16 mouse cellular contexts compared by ENCODE assay signal in the genomic region with DNA sequence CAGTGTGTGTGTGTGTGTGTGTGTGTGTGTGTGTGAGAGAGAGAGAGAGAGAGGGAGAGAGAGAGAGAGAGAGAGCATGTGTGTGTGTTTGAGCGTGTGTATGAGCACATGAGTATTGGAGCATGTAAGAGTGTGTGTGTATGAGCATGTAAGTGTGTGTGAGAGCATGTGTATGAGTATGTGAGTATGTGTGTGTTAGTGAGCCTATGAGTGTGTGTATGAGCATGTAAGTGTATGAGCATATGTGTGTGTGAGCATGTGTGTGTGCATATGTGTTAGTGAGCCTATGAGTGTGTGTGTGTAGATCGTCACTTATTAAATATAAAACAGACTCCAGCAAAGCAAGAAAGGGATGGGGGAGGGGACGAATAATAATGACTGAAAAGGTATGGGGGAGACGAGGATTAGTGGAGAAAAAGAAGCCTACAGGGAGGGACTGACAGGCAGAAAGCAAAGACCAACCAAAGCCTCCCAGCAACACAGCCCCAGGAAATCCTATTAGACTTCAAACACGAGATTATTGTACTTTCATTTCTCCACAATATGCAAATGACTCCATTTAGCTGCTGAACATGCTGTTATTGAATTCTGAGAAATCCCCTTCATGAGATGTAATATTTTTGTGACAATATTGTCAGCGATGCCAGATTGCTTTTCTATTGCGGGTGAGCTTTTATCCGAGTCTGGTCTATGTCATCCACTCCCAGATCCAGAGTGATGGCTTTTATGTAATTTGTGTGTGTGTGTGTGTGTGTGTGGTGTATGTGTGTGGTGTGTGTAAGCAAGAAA.
DNase-seq lines count a peak whose midpoint lies in the region; ATAC-seq and TF ChIP-seq lines count a peak whose summit lies in the region.
"Had no signal": no experiment of that assay in that cellular context is flagged by ENCODE, and none has a peak within 500 bp of the region (broad histone marks: within the 10 kb centered on the region; RNA-seq: fewer than 3 reads in every experiment).

No protein-coding gene starts in this region.

- H3K4me1 ChIP-seq in neural tube, embryonic 13.5 days (replicated peaks), result peaks cover 11% of the 10 kb centered on the region
- peaks cover 8% of the 10 kb centered on the region for H3K4me1 ChIP-seq in forebrain, embryonic 16.5 days (replicated peaks; ENCODE audit: control insufficient read depth, insufficient read depth, low read length)
- H3K4me1 ChIP-seq in midbrain, embryonic 14.5 days (ENCODE audit: control insufficient read depth, insufficient read depth, low read length), result peaks cover 12% of the 10 kb centered on the region
- H3K4me1 ChIP-seq in intestine, postnatal 0 days (replicated peaks; ENCODE audit: control insufficient read depth, insufficient read depth, low read length), result no peaks in the 10 kb centered on the region
- no peaks in the 10 kb centered on the region for H3K4me1 ChIP-seq in lung, adult 2 months (ENCODE audit: control insufficient read depth, insufficient read depth, low read length)

- H3K4me3 ChIP-seq in neural tube, embryonic 13.5 days, result no peak overlapping the region
- H3K4me3 ChIP-seq in forebrain, embryonic 16.5 days (replicated peaks; ENCODE audit: low read length), result no peak overlapping the region
- no peak overlapping the region for H3K4me3 ChIP-seq in midbrain, embryonic 14.5 days (replicated peaks; ENCODE audit: low read depth, low read length)
- no peak overlapping the region for H3K4me3 ChIP-seq in intestine, postnatal 0 days (ENCODE audit: low read depth, low read length)
- no peak overlapping the region for H3K4me3 ChIP-seq in lung, adult 2 months (replicated peaks; ENCODE audit: extremely low read depth, low read depth, low read length)
- H3K4me3 ChIP-seq: limb, embryonic 12.5 days had no signal

- peak; percentile 52 for ATAC-seq in neural tube, embryonic 13.5 days (ENCODE audit: low read depth)
- ATAC-seq in forebrain, embryonic 16.5 days, result peak; percentile 75
- peak; percentile 82; the same call in 1 of the 2 replicates for ATAC-seq in midbrain, embryonic 14.5 days (ENCODE audit: low FRiP score, low TSS enrichment)
- ATAC-seq in intestine, postnatal 0 days, result no peak
- ATAC-seq: intestine, embryonic 16.5 days; lung, postnatal 0 days had no signal

- no peaks in the 10 kb centered on the region for H3K27me3 ChIP-seq in neural tube, embryonic 13.5 days
- H3K27me3 ChIP-seq in forebrain, embryonic 16.5 days (replicated peaks; ENCODE audit: control insufficient read depth, insufficient read depth, low read length), result no peaks in the 10 kb centered on the region
- no peaks in the 10 kb centered on the region for H3K27me3 ChIP-seq in midbrain, embryonic 14.5 days (ENCODE audit: control insufficient read depth, insufficient read depth, low read length)
- H3K27me3 ChIP-seq in intestine, postnatal 0 days (replicated peaks; ENCODE audit: control insufficient read depth, insufficient read depth, low read length), result no peaks in the 10 kb centered on the region
- H3K27me3 ChIP-seq: limb, embryonic 12.5 days had no signal

- TF ChIP-seq CTCF in intestine, postnatal 0 days (IDR thresholded peaks at IDR 0.05; ENCODE audit: low read depth), result no peak
- no peak for TF ChIP-seq CTCF in lung, adult 2 months (IDR thresholded peaks at IDR 0.05; ENCODE audit: insufficient read depth, low read length)

- no peaks in the 10 kb centered on the region for H3K36me3 ChIP-seq in neural tube, embryonic 13.5 days
- no peaks in the 10 kb centered on the region for H3K36me3 ChIP-seq in forebrain, embryonic 16.5 days (ENCODE audit: control insufficient read depth, insufficient read depth)
- H3K36me3 ChIP-seq in midbrain, embryonic 14.5 days (ENCODE audit: control insufficient read depth, insufficient read depth, low read length), result no peaks in the 10 kb centered on the region
- H3K36me3 ChIP-seq in intestine, postnatal 0 days (ENCODE audit: control insufficient read depth, insufficient read depth), result no peaks in the 10 kb centered on the region
- H3K36me3 ChIP-seq: limb, embryonic 12.5 days had no signal

- no peak for TF ChIP-seq POLR2A in lung, adult 2 months (IDR thresholded peaks at IDR 0.05; ENCODE audit: borderline replicate concordance, extremely low read depth, low read depth, low read length)

- no peak for DNase-seq in neural tube, embryonic 10.5 days (ENCODE audit: extremely low spot score, low spot score)
- DNase-seq in midbrain, embryonic 14.5 days, result peak; percentile 82
- DNase-seq in lung, adult 2 months, result no peak
- no peak for DNase-seq in gastrocnemius, postnatal 25 days
- DNase-seq: cerebellum, adult 11 months; cerebellum, postnatal 25 days; heart, postnatal 14 days; thymus, adult 18-20 months had no signal

- H3K9ac ChIP-seq in neural tube, embryonic 13.5 days, result no peak overlapping the region
- H3K9ac ChIP-seq in forebrain, embryonic 16.5 days (replicated peaks; ENCODE audit: low read depth, low read length), result no peak overlapping the region; the same call in 1 of the 2 replicates
- no peak overlapping the region for H3K9ac ChIP-seq in midbrain, embryonic 14.5 days (replicated peaks; ENCODE audit: low read length)
- H3K9ac ChIP-seq in intestine, postnatal 0 days (ENCODE audit: low read depth, low read length), result no peak overlapping the region
- H3K9ac ChIP-seq: limb, embryonic 12.5 days; liver, embryonic 14.5 days had no signal

- WGBS in neural tube, embryonic 13.5 days, result 59% methylated on average over 8 of the region's 8 CpGs
- 21% methylated on average over 8 of the region's 8 CpGs for WGBS in forebrain, embryonic 16.5 days
- 18% methylated on average over 8 of the region's 8 CpGs for WGBS in midbrain, embryonic 14.5 days
- 55% methylated on average over 8 of the region's 8 CpGs for WGBS in intestine, postnatal 0 days
- 76% methylated on average over 8 of the region's 8 CpGs for WGBS in lung, adult 2 months

- peak overlapping the region; percentile 59 for H3K27ac ChIP-seq in neural tube, embryonic 13.5 days (replicated peaks)
- H3K27ac ChIP-seq in forebrain, embryonic 16.5 days (ENCODE audit: low read length), result peak overlapping the region; percentile 60
- peak overlapping the region; percentile 78 for H3K27ac ChIP-seq in midbrain, embryonic 14.5 days (replicated peaks; ENCODE audit: low read depth, low read length)
- no peak overlapping the region for H3K27ac ChIP-seq in intestine, postnatal 0 days (ENCODE audit: low read depth, low read length)
- H3K27ac ChIP-seq: limb, embryonic 12.5 days; liver, embryonic 14.5 days had no signal

- H3K9me3 ChIP-seq in neural tube, embryonic 13.5 days, result no peaks in the 10 kb centered on the region
- H3K9me3 ChIP-seq in forebrain, embryonic 16.5 days (ENCODE audit: control insufficient read depth, low read length), result no peaks in the 10 kb centered on the region
- no peaks in the 10 kb centered on the region for H3K9me3 ChIP-seq in midbrain, embryonic 14.5 days (ENCODE audit: control insufficient read depth, low read length)
- H3K9me3 ChIP-seq in intestine, postnatal 0 days (ENCODE audit: control insufficient read depth), result no peaks in the 10 kb centered on the region
- H3K9me3 ChIP-seq: limb, embryonic 12.5 days had no signal

- H3K4me2 ChIP-seq in neural tube, embryonic 13.5 days, result no peak overlapping the region
- H3K4me2 ChIP-seq in forebrain, embryonic 16.5 days (ENCODE audit: low read length), result no peak overlapping the region
- H3K4me2 ChIP-seq in midbrain, embryonic 14.5 days (ENCODE audit: low read length), result 0 out of 2 replicates have a peak overlapping the region, but pooled peaks have one; percentile 10
- H3K4me2 ChIP-seq in intestine, postnatal 0 days (replicated peaks; ENCODE audit: low read depth), result no peak overlapping the region
- H3K4me2 ChIP-seq: heart, embryonic 11.5 days; limb, embryonic 12.5 days had no signal
